Comparison of ENCODE assay signal across 20 mouse cellular contexts in genomic region chr1:34042299-34042698, GRCm38 (mm10).
DNase-seq lines count a peak whose midpoint lies in the region; ATAC-seq and TF ChIP-seq lines count a peak whose summit lies in the region.
"Had no signal": no experiment of that assay in that cellular context is flagged by ENCODE, and none has a peak within 500 bp of the region (broad histone marks: within the 10 kb centered on the region; RNA-seq: fewer than 3 reads in every experiment).

No protein-coding gene starts in this region.

- no peak overlapping the region for H3K9ac ChIP-seq in hindbrain, embryonic 11.5 days (ENCODE audit: low read depth, low read length)
- H3K9ac ChIP-seq: embryonic facial prominence, embryonic 13.5 days; forebrain, embryonic 13.5 days; heart, embryonic 13.5 days; hindbrain, embryonic 13.5 days had no signal

- ATAC-seq in hindbrain, embryonic 11.5 days (ENCODE audit: low FRiP score) = 0 out of 2 replicates have a peak, but pooled peaks have one; percentile 24
- peak; percentile 72 for ATAC-seq in Patski
- ATAC-seq: activated CD4-positive, CD25-positive, alpha-beta regulatory T cell, adult 4 months; forebrain, embryonic 13.5 days; hindbrain, postnatal 0 days had no signal

- CTCF ChIA-PET in Patski (lab: Charles Lee) = interaction anchor here (1.3 to 1.9 kb wide), 2 partner anchors 22 to 83 kb away, joined by 3 to 5 read pairs; no protein-coding TSS in a partner anchor

- 47% methylated on average over 3 of the region's 3 CpGs for WGBS in hindbrain, embryonic 11.5 days
- WGBS in hindbrain, embryonic 10.5 days = 52% methylated on average over 3 of the region's 3 CpGs

- H3K4me1 ChIP-seq in hindbrain, embryonic 11.5 days (replicated peaks; ENCODE audit: control insufficient read depth, insufficient read depth, low read length) = no peaks in the 10 kb centered on the region; the same call in 1 of the 2 replicates
- peaks cover 20% of the 10 kb centered on the region for H3K4me1 ChIP-seq in hindbrain, embryonic 10.5 days (replicated peaks)

- no peaks in the 10 kb centered on the region for H3K36me3 ChIP-seq in hindbrain, embryonic 11.5 days (ENCODE audit: control insufficient read depth, insufficient read depth, low read length)
- peaks cover 4% of the 10 kb centered on the region; the same call in 1 of the 2 replicates for H3K36me3 ChIP-seq in hindbrain, embryonic 10.5 days
- H3K36me3 ChIP-seq: embryonic facial prominence, embryonic 13.5 days had no signal

- in situ Hi-C loops in Patski (cut with MboI; ENCODE audit: low pct_unique_long_range_greater_than_20kb) = no loop called here

- no peak overlapping the region for H3K4me3 ChIP-seq in hindbrain, embryonic 11.5 days (ENCODE audit: low read depth, low read length)
- no peak overlapping the region for H3K4me3 ChIP-seq in hindbrain, embryonic 10.5 days
- H3K4me3 ChIP-seq: embryonic facial prominence, embryonic 13.5 days; forebrain, embryonic 13.5 days; heart, embryonic 13.5 days; hindbrain, embryonic 13.5 days had no signal

- POLR2A ChIA-PET in Patski (lab: Charles Lee) = no interaction called here

- TF ChIP-seq CTCF in Patski (IDR thresholded peaks at IDR 0.05) = no peak

- H3K27me3 ChIP-seq in hindbrain, embryonic 11.5 days (ENCODE audit: control insufficient read depth, insufficient read depth, low read length) = no peaks in the 10 kb centered on the region
- H3K27me3 ChIP-seq in hindbrain, embryonic 10.5 days (ENCODE audit: insufficient read depth, poor library complexity, severe bottlenecking) = no peaks in the 10 kb centered on the region
- no peaks in the 10 kb centered on the region for H3K27me3 ChIP-seq in Patski
- H3K27me3 ChIP-seq: CH12.LX; embryonic facial prominence, embryonic 13.5 days; forebrain, embryonic 13.5 days; heart, embryonic 13.5 days; hindbrain, embryonic 13.5 days had no signal

- no peak overlapping the region for H3K27ac ChIP-seq in hindbrain, embryonic 11.5 days (ENCODE audit: low read depth, low read length)
- H3K27ac ChIP-seq in hindbrain, embryonic 10.5 days = no peak overlapping the region
- H3K27ac ChIP-seq: embryonic facial prominence, embryonic 13.5 days; forebrain, embryonic 13.5 days; heart, embryonic 13.5 days; hindbrain, embryonic 13.5 days; hindbrain, postnatal 0 days had no signal

- H3K9me3 ChIP-seq in hindbrain, embryonic 11.5 days (ENCODE audit: control insufficient read depth, low read length) = no peaks in the 10 kb centered on the region
- no peaks in the 10 kb centered on the region for H3K9me3 ChIP-seq in hindbrain, embryonic 10.5 days
- H3K9me3 ChIP-seq: embryonic facial prominence, embryonic 13.5 days; forebrain, embryonic 13.5 days; heart, embryonic 13.5 days; hindbrain, embryonic 13.5 days had no signal

- no peak overlapping the region for H3K4me2 ChIP-seq in hindbrain, embryonic 11.5 days (replicated peaks; ENCODE audit: low read depth, low read length)
- H3K4me2 ChIP-seq: embryonic facial prominence, embryonic 13.5 days; forebrain, embryonic 13.5 days; heart, embryonic 13.5 days; hindbrain, embryonic 13.5 days had no signal

- DNase-seq in hindbrain, embryonic 11.5 days (ENCODE audit: low spot score) = no peak
- DNase-seq in hindbrain, embryonic 10.5 days (ENCODE audit: low spot score) = no peak
- DNase-seq in 3134 (ENCODE audit: extremely low read depth, insufficient read length, low spot score) (peak; percentile 25), 3T3-L1 (ENCODE audit: low read depth, low spot score) (peak; percentile 53), Patski (ENCODE audit: low read depth, low spot score) (no peak)
- DNase-seq in layer of hippocampus, postnatal 36 days = no peak
- no peak for DNase-seq in thymus, postnatal 14 days
- DNase-seq: adrenal gland, postnatal 14 days; cerebellum, adult 9-11 months; cerebellum, postnatal 36 days; gastrocnemius, postnatal 10 days; heart, postnatal 36 days; kidney, adult 11 months had no signal

Comparison
In these comparisons a context has a peak if more than half of its experiments do, and no peak if none do; other contexts are left out.
1. DNase-seq: peak in 3134 (single experiment) and 3T3-L1 (single experiment); none in hindbrain, embryonic 11.5 days (single experiment), hindbrain, embryonic 10.5 days (single experiment), Patski (single experiment), layer of hippocampus, postnatal 36 days (0 of 2) and thymus, postnatal 14 days (single experiment).